Mouse (Mus musculus): ENCODE measurements at regions not wholly inside any gene's neighbourhood (a gene's known extent, or its start where the extent isn't known, plus 50 kb on each side); places are given as distances from the start of the nearest gene placed in this dataset.

GRCm38 (mm10) chr12:70539124-70539523 is 86.2 kb downstream of the Tmx1 start:
- Histone ChIP-seq H3K36me3 (ENCODE audit: control insufficient read depth, insufficient read depth) (no peaks in the 10 kb centered on the region), H3K27me3 (ENCODE audit: control insufficient read depth, insufficient read depth, insufficient read length) (no peaks in the 10 kb centered on the region), H3K79me3 (ENCODE audit: low read depth) (no peaks in the 10 kb centered on the region), H3ac (ENCODE audit: control insufficient read depth, insufficient read length, low read depth) (no peak overlapping the region), H3K4me3 (ENCODE audit: insufficient read depth, poor library complexity, severe bottlenecking) (no peak overlapping the region), H3K79me2 (ENCODE audit: control insufficient read depth, insufficient read depth) (no peaks in the 10 kb centered on the region)
- no peak for TF ChIP-seq CTCF (IDR thresholded peaks at IDR 0.05; ENCODE audit: control insufficient read depth, insufficient read depth, insufficient read length)
- no peak for TF ChIP-seq USF1 (IDR thresholded peaks at IDR 0.05; ENCODE audit: low read depth)
- TF ChIP-seq MAX (IDR thresholded peaks at IDR 0.05), result no peak
- TF ChIP-seq MYOG (IDR thresholded peaks at IDR 0.05; ENCODE audit: control insufficient read depth, extremely low read depth, insufficient read length), result no peak

GRCm38 (mm10) chr12:70539856-70540255 is 87.0 kb downstream of the Tmx1 start:
- Histone ChIP-seq H3K36me3 (ENCODE audit: control insufficient read depth, insufficient read depth) (no peaks in the 10 kb centered on the region), H3K4me3 (ENCODE audit: insufficient read depth, poor library complexity, severe bottlenecking) (no peak overlapping the region), H3K79me3 (ENCODE audit: low read depth) (no peaks in the 10 kb centered on the region), H3ac (ENCODE audit: control insufficient read depth, insufficient read length, low read depth) (no peak overlapping the region), H3K27me3 (ENCODE audit: control insufficient read depth, insufficient read depth, insufficient read length) (no peaks in the 10 kb centered on the region), H3K79me2 (ENCODE audit: control insufficient read depth, insufficient read depth) (no peaks in the 10 kb centered on the region)
- TF ChIP-seq MYOG (IDR thresholded peaks at IDR 0.05; ENCODE audit: control insufficient read depth, extremely low read depth, insufficient read length), result no peak
- no peak for TF ChIP-seq MYOD1 (IDR thresholded peaks at IDR 0.05; ENCODE audit: control insufficient read depth, insufficient read length, low read depth)
- TF ChIP-seq USF1 (IDR thresholded peaks at IDR 0.05; ENCODE audit: low read depth), result no peak
- no peak for TF ChIP-seq CEBPB (IDR thresholded peaks at IDR 0.05; ENCODE audit: low read depth)
- TF ChIP-seq CTCF (IDR thresholded peaks at IDR 0.05; ENCODE audit: control insufficient read depth, insufficient read depth, insufficient read length), result no peak
- TF ChIP-seq FOSL1 (IDR thresholded peaks at IDR 0.05; ENCODE audit: insufficient read depth, low read length, poor library complexity, severe bottlenecking), result no peak
- no peak for TF ChIP-seq MAX (IDR thresholded peaks at IDR 0.05)

GRCm38 (mm10) chr12:70541432-70541831 is 88.5 kb downstream of the Tmx1 start:
- H3K36me3 ChIP-seq (ENCODE audit: control insufficient read depth, insufficient read depth), result no peaks in the 10 kb centered on the region

GRCm38 (mm10) chr12:70543299-70543698 is 90.4 kb downstream of the Tmx1 start:
- no peaks in the 10 kb centered on the region for H3K79me2 ChIP-seq (ENCODE audit: control insufficient read depth, insufficient read depth)
- H3ac ChIP-seq (ENCODE audit: control insufficient read depth, insufficient read length, low read depth), result no peak overlapping the region
- no peak overlapping the region for H3K4me3 ChIP-seq (ENCODE audit: insufficient read depth, poor library complexity, severe bottlenecking)
- H3K36me3 ChIP-seq (ENCODE audit: control insufficient read depth, insufficient read depth), result no peaks in the 10 kb centered on the region
- no peaks in the 10 kb centered on the region for H3K79me3 ChIP-seq (ENCODE audit: low read depth)
- no peaks in the 10 kb centered on the region for H3K27me3 ChIP-seq (ENCODE audit: control insufficient read depth, insufficient read depth, insufficient read length)
- TF ChIP-seq CTCF (IDR thresholded peaks at IDR 0.05; ENCODE audit: control insufficient read depth, insufficient read depth, insufficient read length) (no peak), USF1 (IDR thresholded peaks at IDR 0.05; ENCODE audit: low read depth) (no peak), FOSL1 (IDR thresholded peaks at IDR 0.05; ENCODE audit: insufficient read depth, low read length, poor library complexity, severe bottlenecking) (no peak), MYOG (IDR thresholded peaks at IDR 0.05; ENCODE audit: control insufficient read depth, extremely low read depth, insufficient read length) (no peak), MYOD1 (IDR thresholded peaks at IDR 0.05; ENCODE audit: control insufficient read depth, insufficient read length, low read depth) (no peak), MAX (IDR thresholded peaks at IDR 0.05) (no peak), CEBPB (IDR thresholded peaks at IDR 0.05; ENCODE audit: low read depth) (no peak)

More at GRCm38 (mm10) chr12:70541432-70541831, 88.5 kb downstream of the Tmx1 start:
- Histone ChIP-seq H3K27me3 (ENCODE audit: control insufficient read depth, insufficient read depth, insufficient read length) (no peaks in the 10 kb centered on the region), H3K79me3 (ENCODE audit: low read depth) (no peaks in the 10 kb centered on the region), H3K4me3 (ENCODE audit: insufficient read depth, poor library complexity, severe bottlenecking) (no peak overlapping the region), H3K79me2 (ENCODE audit: control insufficient read depth, insufficient read depth) (no peaks in the 10 kb centered on the region), H3ac (ENCODE audit: control insufficient read depth, insufficient read length, low read depth) (no peak overlapping the region)
- TF ChIP-seq MAX (IDR thresholded peaks at IDR 0.05), result no peak
- TF ChIP-seq FOSL1 (IDR thresholded peaks at IDR 0.05; ENCODE audit: insufficient read depth, low read length, poor library complexity, severe bottlenecking), result no peak
- TF ChIP-seq MYOG (IDR thresholded peaks at IDR 0.05; ENCODE audit: control insufficient read depth, extremely low read depth, insufficient read length), result no peak
- no peak for TF ChIP-seq MYOD1 (IDR thresholded peaks at IDR 0.05; ENCODE audit: control insufficient read depth, insufficient read length, low read depth)
- no peak for TF ChIP-seq CEBPB (IDR thresholded peaks at IDR 0.05; ENCODE audit: low read depth)
- no peak for TF ChIP-seq USF1 (IDR thresholded peaks at IDR 0.05; ENCODE audit: low read depth)
- no peak for TF ChIP-seq CTCF (IDR thresholded peaks at IDR 0.05; ENCODE audit: control insufficient read depth, insufficient read depth, insufficient read length)

- no peaks in the 10 kb centered on the region for H3K79me2 ChIP-seq (ENCODE audit: control insufficient read depth, insufficient read depth)
- no peaks in the 10 kb centered on the region for H3K36me3 ChIP-seq (ENCODE audit: control insufficient read depth, insufficient read depth)
- H3ac ChIP-seq (ENCODE audit: control insufficient read depth, insufficient read length, low read depth), result no peak overlapping the region
- no peaks in the 10 kb centered on the region for H3K27me3 ChIP-seq (ENCODE audit: control insufficient read depth, insufficient read depth, insufficient read length)
- TF ChIP-seq MYOD1 (IDR thresholded peaks at IDR 0.05; ENCODE audit: control insufficient read depth, insufficient read length, low read depth) (no peak), FOSL1 (IDR thresholded peaks at IDR 0.05; ENCODE audit: insufficient read depth, low read length, poor library complexity, severe bottlenecking) (no peak)
- H3K4me3 ChIP-seq (ENCODE audit: insufficient read depth, poor library complexity, severe bottlenecking), result no peak overlapping the region
- H3K79me3 ChIP-seq (ENCODE audit: low read depth), result no peaks in the 10 kb centered on the region
These were observed 91.4 kb downstream of the Tmx1 start for GRCm38 (mm10) chr12:70544326-70544725.

- H3ac ChIP-seq (ENCODE audit: control insufficient read depth, insufficient read length, low read depth), result no peak overlapping the region
- no peaks in the 10 kb centered on the region for H3K79me2 ChIP-seq (ENCODE audit: control insufficient read depth, insufficient read depth)
- H3K27me3 ChIP-seq (ENCODE audit: control insufficient read depth, insufficient read depth, insufficient read length), result no peaks in the 10 kb centered on the region
- no peaks in the 10 kb centered on the region for H3K36me3 ChIP-seq (ENCODE audit: control insufficient read depth, insufficient read depth)
- H3K4me3 ChIP-seq (ENCODE audit: insufficient read depth, poor library complexity, severe bottlenecking), result no peak overlapping the region
- TF ChIP-seq USF1 (IDR thresholded peaks at IDR 0.05; ENCODE audit: low read depth) (no peak), MAX (IDR thresholded peaks at IDR 0.05) (no peak), CEBPB (IDR thresholded peaks at IDR 0.05; ENCODE audit: low read depth) (no peak), FOSL1 (IDR thresholded peaks at IDR 0.05; ENCODE audit: insufficient read depth, low read length, poor library complexity, severe bottlenecking) (no peak), MYOD1 (IDR thresholded peaks at IDR 0.05; ENCODE audit: control insufficient read depth, insufficient read length, low read depth) (no peak), CTCF (IDR thresholded peaks at IDR 0.05; ENCODE audit: control insufficient read depth, insufficient read depth, insufficient read length) (no peak), MYOG (IDR thresholded peaks at IDR 0.05; ENCODE audit: control insufficient read depth, extremely low read depth, insufficient read length) (no peak)
- no peaks in the 10 kb centered on the region for H3K79me3 ChIP-seq (ENCODE audit: low read depth)
These were observed 92.1 kb downstream of the Tmx1 start for GRCm38 (mm10) chr12:70544850-70545510.

All from C2C12 (cell line).